Mouse (Mus musculus): ENCODE results near the gene Cdc45. TPM values are rescaled to one million over a fixed set of nuclear protein-coding genes. Genes with fewer than 3 reads are reported as not detected.

The Cdc45 gene
- total RNA-seq, 2 experiments from 2014 or later = 2.4 to 2.6 TPM

DNA sequence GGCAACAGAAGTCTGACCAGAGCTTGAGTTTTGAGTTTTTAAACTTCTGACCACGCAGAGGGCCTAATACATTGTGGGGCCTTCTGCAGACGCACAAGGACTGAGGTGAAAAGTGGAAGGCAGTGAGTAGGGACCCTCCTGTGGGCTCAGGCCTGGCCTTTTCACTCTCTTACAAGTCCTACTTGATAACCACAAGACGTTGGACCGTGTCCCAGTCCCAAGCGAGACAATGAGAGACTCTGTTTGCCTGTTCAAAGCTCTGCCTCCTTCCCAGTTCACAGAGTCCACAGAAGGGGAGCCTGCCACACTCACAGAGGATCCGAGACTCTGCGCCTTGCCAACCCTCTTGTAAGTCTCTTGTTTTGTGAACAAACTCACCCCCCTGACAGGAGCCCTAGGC is 15.1 kb downstream of the Cdc45 start:
- intact Hi-C loops (cut with DNase I; ENCODE audit: low total_unique reads) = loop anchor here (5.0 kb wide), 1 partner anchor 169 kb away; the partner anchor contains the start of genes Gm49601 and Sept5

DNA sequence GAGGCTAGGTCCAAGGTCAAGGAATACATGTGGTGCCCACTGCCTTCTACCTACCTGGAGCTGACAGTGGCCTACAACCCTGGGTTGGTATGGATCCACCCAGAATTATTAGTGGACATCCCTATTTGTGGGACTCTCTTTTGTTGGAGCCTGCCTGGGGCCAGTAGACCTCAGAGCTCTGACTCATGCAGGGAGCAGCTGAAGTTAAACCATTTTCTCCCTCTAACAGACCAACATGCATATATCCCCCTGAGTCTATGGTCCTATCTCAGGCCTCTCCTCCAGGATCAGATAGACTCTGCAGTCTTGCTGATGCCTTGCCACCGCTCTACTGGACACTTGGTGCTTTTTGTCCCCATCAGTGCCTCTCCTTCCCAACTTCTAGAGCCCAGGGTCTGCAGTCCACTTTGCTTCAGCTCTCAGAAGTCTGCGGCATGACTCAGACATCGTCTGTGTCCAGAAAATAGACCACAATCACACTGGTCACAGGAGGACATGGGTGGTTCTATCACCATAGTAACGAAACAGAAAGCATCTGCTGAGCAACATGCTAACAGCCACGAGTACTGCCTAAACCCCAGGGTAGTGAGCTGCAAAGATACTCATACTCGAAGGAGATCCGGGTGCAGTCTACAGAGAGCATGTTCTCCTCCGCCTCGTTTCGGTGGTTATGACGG is 16.4 kb downstream of the Cdc45 start:
- intact Hi-C loops (cut with DNase I; ENCODE audit: low total_unique reads) = loop anchor here (5.0 kb wide), 1 partner anchor 168 kb away; the partner anchor contains the start of genes Gm49601 and Sept5
- DNase-seq = no peak

More for the DNA sequence above, 15.1 kb downstream of the Cdc45 start:
- DNase-seq = no peak

DNA sequence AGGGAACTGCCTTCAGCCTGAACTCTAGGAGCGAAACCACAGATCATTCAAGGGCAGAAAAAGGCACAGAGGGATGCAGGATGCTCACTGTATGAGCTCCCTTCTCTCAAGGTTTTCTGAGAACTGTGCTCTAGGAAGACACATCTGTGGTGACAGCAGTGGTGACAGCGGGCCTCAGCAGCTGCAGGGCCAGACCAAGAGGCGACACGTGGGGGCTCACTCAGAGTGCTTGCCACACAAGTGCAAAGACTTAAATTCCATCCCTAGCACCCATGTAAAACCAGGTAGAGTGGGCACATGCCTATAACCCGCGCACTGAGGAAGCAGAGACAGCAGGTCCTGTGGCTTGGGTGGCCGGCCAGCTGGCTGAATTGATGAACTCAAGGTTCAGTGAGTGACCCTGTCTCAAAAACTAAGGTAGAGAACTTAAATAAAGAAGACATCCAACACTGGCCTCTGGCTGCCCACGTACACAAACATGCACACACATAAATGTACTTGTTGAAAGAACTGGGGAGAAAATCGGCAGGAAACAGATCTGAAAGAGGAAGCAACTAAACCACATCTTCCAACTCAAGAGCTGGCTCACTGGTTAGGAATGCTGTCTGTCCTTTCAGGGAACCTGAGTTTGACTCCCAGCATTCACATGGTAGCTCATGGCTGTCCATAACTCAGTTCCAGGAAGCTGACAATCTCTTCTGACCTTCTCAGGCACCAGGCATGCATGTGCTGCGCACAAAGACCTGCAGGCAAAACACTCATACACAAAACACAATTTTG is 23.0 kb downstream of the Cdc45 start:
- intact Hi-C loops (cut with DNase I; ENCODE audit: low total_unique reads) = no loop called here
- DNase-seq = no peak

DNA sequence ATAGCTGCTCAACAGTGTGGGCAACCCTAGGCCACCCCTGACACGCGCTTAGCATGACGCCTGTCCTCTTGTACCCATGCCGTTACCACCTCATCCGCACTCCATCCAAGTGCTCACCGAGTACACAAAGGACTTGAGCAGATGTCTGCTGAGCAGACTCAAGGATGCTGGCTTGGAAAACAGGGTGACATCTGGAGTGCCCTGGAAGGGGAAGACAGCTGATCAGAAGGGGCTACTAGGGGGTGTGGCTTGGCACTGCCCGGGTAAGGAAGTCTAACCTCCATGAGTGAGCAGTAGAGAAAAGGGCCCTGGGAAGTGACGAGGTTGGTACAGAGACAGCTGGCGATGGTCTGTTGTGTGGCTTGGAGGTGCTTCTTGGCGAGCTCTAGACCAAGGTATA is 25.1 kb downstream of the Cdc45 start:
- DNase-seq = no peak
- intact Hi-C loops (cut with DNase I; ENCODE audit: low total_unique reads) = no loop called here

DNA sequence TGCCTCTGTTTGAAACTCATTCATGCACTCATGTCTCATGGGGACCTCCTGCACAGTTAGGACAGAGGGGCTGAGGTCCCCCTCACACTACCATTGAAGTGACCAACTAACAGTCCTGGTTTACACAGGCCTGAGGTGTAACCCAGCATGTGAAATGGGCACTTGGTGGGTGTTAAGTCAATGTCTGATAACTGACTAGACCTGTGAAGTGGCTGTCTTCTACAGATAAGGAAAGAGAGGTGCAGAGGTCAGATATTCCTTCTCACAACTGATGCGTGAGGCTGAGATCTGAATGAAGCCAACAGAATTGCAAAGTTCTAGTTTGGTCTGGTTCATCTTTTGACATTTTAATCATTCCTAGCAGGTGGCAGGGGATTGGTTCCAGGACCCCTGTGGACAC is 26.3 kb downstream of the Cdc45 start:
- no peak for DNase-seq
- intact Hi-C loops (cut with DNase I; ENCODE audit: low total_unique reads) = no loop called here

DNA sequence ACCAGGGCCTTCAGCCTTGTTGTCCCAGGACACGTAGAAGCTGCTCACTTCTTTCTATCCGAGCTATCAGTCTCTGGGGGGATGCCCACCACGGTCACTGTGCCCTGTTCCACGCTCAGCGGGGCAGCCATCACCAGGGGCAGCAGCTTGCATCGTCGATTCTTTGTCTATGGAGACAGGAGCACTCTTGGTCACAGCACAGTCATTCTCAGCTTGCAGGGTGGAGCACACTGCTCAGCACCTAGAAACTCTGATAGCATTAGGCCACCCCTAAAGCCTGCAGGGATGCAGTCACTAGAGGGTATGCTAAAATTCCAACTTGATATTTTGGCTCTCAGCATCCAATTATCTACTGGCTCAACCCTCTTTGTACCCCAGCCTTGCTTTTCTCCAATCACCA is 26.8 kb downstream of the Cdc45 start:
- DNase-seq = no peak
- intact Hi-C loops (cut with DNase I; ENCODE audit: low total_unique reads) = no loop called here

DNA sequence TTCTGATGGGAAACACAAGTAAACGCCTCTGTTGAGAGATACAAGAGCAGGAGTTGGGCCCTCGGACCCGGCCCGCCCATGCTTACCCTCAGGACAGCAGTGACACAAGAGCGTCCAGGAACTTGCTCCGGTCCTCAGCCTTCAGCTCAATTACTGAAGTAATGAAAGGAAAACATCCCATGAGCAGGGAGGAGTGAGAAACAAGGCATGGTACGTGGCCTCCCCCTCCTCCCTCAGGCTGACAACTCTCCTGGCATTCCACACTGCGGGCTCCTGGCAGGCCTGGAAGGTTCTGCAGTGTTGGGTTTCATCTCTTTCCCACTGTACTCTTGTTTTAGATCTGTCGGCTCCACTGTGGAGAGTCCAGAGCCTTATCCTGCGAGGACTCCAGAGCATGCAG is 30.0 kb downstream of the Cdc45 start:
- DNase-seq = no peak
- intact Hi-C loops (cut with DNase I; ENCODE audit: low total_unique reads) = no loop called here

DNA sequence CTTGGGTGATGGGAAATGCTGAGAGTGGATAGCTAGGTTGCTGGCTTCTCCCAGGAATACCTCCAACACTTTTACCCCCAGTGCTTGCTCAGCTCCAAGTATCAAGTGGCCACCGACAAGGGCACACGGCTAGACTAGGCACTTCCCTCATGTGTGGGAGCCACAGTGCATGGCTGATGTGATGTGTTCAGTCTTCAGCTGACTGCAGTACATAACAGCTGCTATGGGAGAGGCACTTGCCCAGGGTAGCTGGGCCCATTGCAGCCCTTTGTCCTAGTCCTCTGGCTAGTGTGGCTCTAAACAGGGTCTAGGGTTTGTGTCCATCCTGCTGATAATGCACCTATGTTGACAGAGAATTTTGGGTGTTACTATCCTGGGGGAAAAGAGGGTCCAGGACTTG is 33.3 kb downstream of the Cdc45 start:
- no peak for DNase-seq
- intact Hi-C loops (cut with DNase I; ENCODE audit: low total_unique reads) = no loop called here

DNA sequence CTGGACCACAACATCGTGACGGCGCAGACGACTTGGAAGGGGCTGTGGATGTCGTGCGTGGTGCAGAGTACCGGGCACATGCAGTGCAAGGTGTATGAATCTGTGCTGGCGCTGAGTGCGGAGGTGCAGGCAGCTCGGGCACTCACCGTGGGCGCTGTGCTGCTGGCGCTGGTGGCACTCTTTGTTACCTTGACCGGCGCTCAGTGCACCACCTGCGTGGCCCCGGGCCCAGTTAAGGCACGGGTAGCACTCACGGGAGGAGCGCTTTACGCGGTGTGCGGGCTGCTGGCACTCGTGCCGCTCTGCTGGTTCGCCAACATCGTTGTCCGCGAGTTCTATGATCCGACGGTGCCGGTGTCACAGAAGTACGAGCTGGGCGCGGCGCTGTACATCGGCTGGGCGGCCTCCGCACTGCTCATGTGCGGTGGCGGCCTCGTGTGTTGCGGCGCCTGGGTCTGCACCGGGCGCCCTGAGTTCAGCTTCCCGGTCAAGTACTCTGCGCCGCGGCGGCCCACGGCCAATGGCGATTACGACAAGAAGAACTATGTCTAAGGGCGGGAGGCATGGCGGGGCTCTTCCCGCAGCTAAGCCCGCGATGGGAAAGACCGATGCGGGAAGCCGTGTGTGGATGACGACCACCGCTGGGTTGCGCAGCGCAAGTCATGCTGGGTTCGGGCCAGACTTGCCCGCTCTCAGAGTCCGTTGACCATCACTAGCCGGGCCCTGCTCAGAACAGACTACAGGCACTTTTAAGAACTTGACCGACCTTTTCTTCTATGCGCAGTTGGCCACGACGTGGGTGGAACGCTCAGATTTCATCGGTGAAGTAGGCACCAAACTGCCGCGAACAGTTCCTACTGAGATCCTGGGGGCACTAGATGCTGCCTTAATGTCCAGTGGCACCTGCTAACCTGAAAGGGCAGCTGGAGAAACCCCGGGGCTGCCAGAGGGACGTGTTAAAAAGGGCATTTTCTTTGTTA is 34.4 kb downstream of the Cdc45 start:
- intact Hi-C loops (cut with DNase I; ENCODE audit: low total_unique reads) = no loop called here
- peak; percentile 28 for DNase-seq

DNA sequence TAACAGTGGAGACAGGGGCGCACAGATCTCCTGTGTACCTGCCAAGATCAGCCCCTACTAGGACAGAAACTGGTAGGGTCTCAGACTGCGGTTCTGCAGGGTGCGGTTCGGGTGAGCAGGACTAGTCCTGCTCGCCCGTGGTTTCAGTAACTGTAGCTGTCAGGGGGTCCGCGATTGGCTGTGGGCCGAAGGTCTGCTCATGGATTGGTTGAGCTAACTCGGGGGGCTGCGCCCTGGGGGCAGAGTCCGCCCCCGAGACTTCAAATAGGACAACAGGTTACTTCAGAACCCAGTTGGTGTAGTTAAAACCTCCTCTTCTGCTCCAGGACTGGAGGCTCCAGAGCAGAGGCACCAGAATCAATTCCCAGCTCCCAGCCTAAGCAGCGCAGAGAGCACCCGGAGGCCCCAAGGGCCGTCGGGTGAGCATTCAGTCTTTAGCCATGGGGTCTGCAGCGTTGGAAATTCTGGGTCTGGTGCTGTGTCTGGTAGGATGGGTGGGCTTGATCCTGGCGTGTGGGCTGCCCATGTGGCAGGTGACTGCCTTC is 35.2 kb downstream of the Cdc45 start, which contains the start of gene Cldn5:
Gene Cldn5 (plus strand): TSS at position 292 of the 545 bp plus-strand sequence.
- peak; percentile 58 for DNase-seq
- intact Hi-C loops (cut with DNase I; ENCODE audit: low total_unique reads) = no loop called here

DNA sequence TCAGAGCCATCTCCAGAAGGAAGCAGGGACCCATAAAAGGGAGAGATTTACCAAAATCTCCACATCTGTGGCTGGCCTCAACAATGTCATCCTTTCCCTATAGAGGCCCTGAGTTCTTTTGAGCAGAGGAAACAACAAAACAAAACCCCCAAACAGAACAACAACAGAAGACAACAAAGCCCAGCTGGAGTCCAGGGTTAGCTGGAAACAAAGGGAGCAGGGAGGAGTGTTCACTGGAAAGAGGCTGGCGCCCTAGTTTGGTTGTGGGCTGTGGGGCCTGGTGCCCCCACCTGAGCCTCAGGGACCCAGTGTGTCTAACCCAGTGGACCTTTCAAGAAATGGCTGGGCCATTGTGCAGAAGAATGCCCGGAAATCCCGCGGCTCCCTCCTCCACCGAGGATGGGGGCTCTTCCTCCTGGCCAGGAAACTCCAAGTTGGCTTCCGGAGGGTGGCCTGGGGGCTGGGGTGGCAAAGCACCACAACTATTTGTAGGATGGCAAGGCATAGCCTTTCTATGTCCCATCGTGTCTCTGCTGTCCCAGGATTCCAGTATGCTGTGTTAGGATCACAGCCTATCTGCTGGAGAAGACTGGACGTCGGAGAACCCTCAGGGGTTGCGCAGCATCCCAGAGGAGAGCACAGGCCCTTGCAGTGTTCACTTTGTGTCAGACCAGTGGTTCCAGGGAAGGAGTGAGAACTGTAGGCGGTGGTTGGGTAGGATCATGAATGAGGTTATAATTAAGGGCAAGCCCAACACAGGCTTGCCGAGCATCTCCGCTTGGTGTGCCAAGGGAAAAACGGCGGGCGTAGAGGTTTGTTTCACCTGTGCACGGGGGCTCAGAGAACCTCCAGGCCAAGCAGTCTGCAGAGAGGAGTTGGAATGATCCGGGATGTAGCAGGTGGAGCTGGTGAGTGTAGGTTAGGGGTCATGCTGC is 35.9 kb downstream of the Cdc45 start:
- DNase-seq = peak; percentile 36
- intact Hi-C loops (cut with DNase I; ENCODE audit: low total_unique reads) = no loop called here

DNA sequence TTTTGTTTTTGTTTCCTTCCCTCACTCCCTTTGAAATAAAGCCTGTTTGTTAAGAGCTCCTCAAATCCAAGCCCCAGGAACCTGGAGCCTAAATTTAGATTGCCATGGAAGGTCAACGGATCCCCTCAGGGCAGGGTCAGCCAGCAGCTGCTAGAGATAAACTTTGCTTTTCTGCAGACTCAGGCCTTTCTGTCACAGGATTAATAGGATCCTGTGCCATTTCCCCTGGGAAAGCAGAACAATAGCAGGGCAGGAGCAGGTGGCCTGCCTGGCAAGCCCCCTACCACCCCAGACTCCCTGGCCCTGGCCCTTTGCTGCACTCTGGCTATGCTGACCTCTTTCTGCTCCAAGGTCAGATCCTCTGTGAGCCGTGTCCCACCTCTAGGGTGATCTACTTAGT is 37.9 kb downstream of the Cdc45 start:
- intact Hi-C loops (cut with DNase I; ENCODE audit: low total_unique reads) = no loop called here

DNA sequence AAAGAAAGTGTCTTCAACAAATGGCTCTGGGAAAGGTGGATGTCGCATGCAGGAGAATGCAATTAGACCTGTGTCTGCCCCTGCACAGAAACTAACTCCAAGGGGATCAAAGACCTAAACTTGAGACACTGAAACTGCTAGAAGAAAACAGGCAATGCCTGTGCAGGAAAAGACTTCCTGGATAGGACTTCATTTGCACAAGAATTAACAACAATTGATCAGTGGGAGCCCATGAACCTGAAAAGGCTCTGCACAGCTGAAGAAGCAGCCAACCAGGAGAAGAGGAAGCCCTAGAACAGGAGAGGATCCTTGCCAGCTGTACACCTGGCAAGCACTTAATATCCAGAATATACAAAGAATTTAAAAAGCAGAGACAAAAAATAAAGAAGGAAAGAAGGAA is 42.3 kb downstream of the Cdc45 start:
- no peak for DNase-seq
- intact Hi-C loops (cut with DNase I; ENCODE audit: low total_unique reads) = no loop called here

More for the DNA sequence above, 37.9 kb downstream of the Cdc45 start:
- no peak for DNase-seq

DNA sequence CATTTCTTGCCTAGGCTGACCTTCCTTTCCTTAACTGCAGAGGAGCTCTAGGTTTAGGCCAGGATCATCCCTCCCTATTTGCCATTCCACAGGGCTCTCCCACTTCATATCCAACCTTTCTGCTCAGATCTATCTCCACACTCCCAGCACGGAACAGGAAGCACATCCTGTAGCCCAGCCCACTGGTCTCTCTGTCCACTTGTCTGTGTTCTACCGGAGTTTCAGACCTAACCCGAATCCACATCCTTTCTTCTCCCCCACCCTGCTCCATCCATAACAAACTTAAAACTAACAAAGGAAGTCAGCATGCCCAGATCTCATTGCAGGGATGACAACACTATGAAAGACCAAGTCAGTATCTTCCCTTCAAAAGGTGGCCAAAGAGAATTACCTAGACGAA is 45.4 kb downstream of the Cdc45 start:
- DNase-seq = no peak
- intact Hi-C loops (cut with DNase I; ENCODE audit: low total_unique reads) = no loop called here

DNA sequence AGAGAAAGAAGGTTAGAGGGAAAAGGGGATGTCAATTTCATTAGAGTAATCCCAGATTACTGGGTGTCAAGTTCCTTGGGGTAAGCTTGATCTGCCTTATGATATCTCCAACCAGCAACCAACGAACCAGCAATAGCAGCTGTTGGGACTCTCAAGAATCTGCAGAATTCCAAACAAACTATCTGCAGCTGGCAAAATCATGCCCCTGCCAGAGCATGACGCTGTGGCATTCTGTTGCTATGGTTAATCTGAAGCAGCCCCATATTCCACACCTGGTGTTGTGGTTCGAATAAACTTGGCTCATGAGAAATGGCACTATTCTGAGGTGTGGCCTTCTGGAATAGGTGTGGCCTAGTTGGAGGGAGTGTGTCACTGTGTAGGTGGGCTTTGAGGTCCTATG is 48.8 kb downstream of the Cdc45 start:
- DNase-seq = no peak
- intact Hi-C loops (cut with DNase I; ENCODE audit: low total_unique reads) = no loop called here

DNA sequence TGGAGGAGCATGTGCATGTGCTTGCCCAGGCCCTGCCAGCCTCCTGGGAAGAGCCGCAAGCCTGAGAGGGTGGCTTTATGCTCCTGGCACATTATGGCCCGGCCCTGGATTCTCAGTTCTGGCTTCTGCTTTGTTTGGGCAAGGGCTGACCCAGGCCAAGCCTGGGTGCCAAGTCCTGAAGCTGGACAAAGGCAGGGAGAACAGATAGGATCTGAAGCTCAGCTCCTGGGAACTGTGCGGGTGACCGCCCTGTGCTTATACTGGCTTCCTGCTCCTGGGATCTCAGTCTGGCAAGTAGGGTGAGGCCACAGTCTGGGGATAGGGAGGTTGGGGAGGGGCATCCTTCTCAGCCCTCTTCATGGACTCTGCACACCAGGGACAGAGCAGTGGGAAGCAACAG is 50.1 kb downstream of the Cdc45 start:
- DNase-seq = no peak
- intact Hi-C loops (cut with DNase I; ENCODE audit: low total_unique reads) = no loop called here

DNA sequence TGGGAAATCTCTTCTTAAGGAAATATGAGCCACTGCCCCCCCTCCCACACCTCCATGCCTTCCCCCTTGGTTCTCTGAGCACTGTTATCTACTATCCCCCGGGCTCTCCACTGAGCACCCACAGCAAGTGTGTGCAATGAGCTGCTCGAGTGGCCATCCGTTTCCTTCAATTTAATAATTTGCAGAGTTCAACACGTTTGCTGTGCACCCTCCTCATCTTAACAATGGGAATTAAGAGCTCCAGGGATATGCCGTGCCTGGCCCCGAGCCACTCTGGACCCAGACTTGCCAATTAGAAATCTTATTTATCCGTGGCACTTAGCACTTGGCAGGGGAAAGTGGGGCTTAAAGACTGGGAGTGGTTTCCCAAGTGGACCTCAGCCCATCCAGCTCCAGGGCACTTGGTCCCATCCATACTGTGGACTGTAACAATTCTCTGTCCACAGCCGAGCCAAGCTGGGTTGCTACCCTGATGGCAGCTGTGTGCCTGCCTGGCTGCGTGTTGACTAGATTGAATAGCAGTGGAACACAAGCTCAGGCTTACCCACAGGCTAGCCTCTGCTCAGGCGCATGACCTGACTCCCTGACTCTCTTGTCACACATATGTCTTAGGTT is 59.8 kb downstream of the Cdc45 start:
- no peak for DNase-seq
- intact Hi-C loops (cut with DNase I; ENCODE audit: low total_unique reads) = no loop called here

DNA sequence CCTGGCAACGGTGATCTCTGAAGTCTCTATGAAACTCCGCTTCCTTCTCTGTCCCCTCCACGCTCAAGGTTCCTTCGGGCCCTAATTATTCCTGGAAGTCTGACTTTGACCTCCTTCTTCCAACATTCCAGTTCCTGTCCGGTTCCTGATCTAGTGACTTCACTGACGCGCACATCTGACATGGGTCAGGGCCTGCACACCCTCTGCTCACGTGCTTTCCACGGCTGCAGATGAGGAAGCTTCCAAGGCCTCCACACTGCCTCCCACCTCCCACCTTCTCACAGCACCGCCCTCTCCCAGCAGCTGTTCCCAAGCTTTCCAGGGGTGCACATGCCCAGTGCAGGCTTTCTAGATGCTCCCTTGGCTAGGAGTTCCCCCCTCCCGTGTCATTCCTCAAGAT is 60.7 kb downstream of the Cdc45 start:
- intact Hi-C loops (cut with DNase I; ENCODE audit: low total_unique reads) = no loop called here
- DNase-seq = no peak

Data from gastrocnemius, postnatal 14 days (tissue).